8 mouse cellular contexts compared by ENCODE assay signal in the genomic region with DNA sequence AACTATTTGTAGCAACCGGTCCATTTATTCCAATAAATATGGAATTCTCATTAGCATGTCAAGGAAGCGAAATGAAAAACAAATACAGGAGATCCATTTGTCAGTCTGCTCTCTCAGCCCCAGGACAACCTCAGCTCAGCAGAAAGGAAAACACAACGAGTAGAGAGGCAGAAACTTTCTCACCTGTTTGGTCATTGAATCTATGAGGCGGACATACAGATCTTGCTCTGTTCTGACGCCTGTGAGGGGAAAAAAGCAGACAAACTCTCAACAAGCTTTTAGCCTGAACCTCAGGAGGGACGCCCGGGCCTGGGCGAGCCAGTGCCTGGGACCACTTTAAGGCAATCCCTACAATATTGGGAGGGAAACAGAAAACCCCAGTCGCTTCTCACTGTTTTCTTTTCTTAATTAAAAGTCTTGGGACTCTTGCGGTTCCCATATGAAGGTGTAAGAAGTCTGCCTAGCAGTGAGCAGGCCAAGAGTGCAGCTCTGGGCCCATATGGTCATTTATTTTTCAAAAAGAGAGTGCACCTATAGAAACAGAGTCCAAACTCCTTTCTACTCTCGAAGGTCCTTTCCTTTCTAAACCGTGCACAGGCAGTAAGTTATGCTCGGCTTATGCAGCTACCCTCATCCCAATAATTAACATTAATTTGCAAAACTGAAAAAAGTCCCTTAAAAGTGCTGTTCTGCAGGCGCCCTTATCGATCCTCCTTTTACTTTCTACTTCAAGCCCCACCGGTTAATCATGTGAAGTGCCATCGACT. TPM values are rescaled to one million over a fixed set of nuclear protein-coding genes. Genes with fewer than 3 reads are reported as not detected.
A peak's percentile ranks its signal among the peaks of the same experiment; 100 is the strongest.
DNase-seq lines count a peak whose midpoint lies in the region; ATAC-seq lines count a peak whose summit lies in the region.

No protein-coding gene starts in this region.

- H3K27me3 ChIP-seq in hindbrain, embryonic 12.5 days, result peaks cover 28% of the 10 kb centered on the region
- peaks cover 7% of the 10 kb centered on the region; the same call in 1 of the 2 replicates for H3K27me3 ChIP-seq in midbrain, embryonic 14.5 days (ENCODE audit: control insufficient read depth, insufficient read depth, low read length)

- peaks cover 6% of the 10 kb centered on the region for H3K4me1 ChIP-seq in brown adipose tissue, adult 24 weeks (ENCODE audit: control insufficient read depth, insufficient read depth, insufficient read length, low read length)
- H3K4me1 ChIP-seq in hindbrain, embryonic 12.5 days, result peaks cover 46% of the 10 kb centered on the region
- peaks cover 16% of the 10 kb centered on the region for H3K4me1 ChIP-seq in midbrain, embryonic 14.5 days (ENCODE audit: control insufficient read depth, insufficient read depth, low read length)

- DNase-seq in heart, adult 11 months, result peak; percentile 86
- no peak for DNase-seq in heart, adult 8-10 months (ENCODE audit: low spot score)
- peak; percentile 51 for DNase-seq in midbrain, embryonic 14.5 days
- no peak for DNase-seq in adrenal gland, postnatal 10 days
- DNase-seq in spleen, postnatal 14 days (ENCODE audit: low spot score in 2 of 2), result no peak
- no peak for DNase-seq in testis, postnatal 14 days (ENCODE audit: low spot score)

- H3K4me2 ChIP-seq in hindbrain, embryonic 12.5 days (replicated peaks), result peak overlapping the region; percentile 89
- peak overlapping the region; percentile 84 for H3K4me2 ChIP-seq in midbrain, embryonic 14.5 days (ENCODE audit: low read length)

- H3K27ac ChIP-seq in brown adipose tissue, adult 24 weeks (replicated peaks; ENCODE audit: low read depth, low read length), result peak overlapping the region; percentile 91
- H3K27ac ChIP-seq in hindbrain, embryonic 12.5 days, result peak overlapping the region; percentile 99
- peak overlapping the region; percentile 98 for H3K27ac ChIP-seq in midbrain, embryonic 14.5 days (replicated peaks; ENCODE audit: low read depth, low read length)

- no peaks in the 10 kb centered on the region for H3K9me3 ChIP-seq in hindbrain, embryonic 12.5 days (replicated peaks)
- no peaks in the 10 kb centered on the region for H3K9me3 ChIP-seq in midbrain, embryonic 14.5 days (ENCODE audit: control insufficient read depth, low read length)

- H3K9ac ChIP-seq in hindbrain, embryonic 12.5 days, result peak overlapping the region; percentile 97
- H3K9ac ChIP-seq in midbrain, embryonic 14.5 days (replicated peaks; ENCODE audit: low read length), result peak overlapping the region; percentile 93

- no peak for ATAC-seq in hindbrain, embryonic 12.5 days (ENCODE audit: low FRiP score)
- ATAC-seq in midbrain, embryonic 14.5 days (ENCODE audit: low FRiP score, low TSS enrichment), result no peak

- peak overlapping the region; percentile 99 for H3K4me3 ChIP-seq in brown adipose tissue, adult 24 weeks (ENCODE audit: insufficient read depth, low read depth, low read length)
- peak overlapping the region; percentile 91 for H3K4me3 ChIP-seq in hindbrain, embryonic 12.5 days
- H3K4me3 ChIP-seq in midbrain, embryonic 14.5 days (replicated peaks; ENCODE audit: low read depth, low read length), result peak overlapping the region; percentile 66

- WGBS in hindbrain, embryonic 12.5 days, result 2% methylated on average over 17 of the region's 17 CpGs
- WGBS in midbrain, embryonic 14.5 days, result 1% methylated on average over 17 of the region's 17 CpGs

- H3K36me3 ChIP-seq in hindbrain, embryonic 12.5 days, result 0 out of 2 replicates have a peak, but pooled peaks cover 5% of the 10 kb centered on the region
- 0 out of 2 replicates have a peak, but pooled peaks cover 3% of the 10 kb centered on the region for H3K36me3 ChIP-seq in midbrain, embryonic 14.5 days (ENCODE audit: control insufficient read depth, insufficient read depth, low read length)

RNA-seq across cellular contexts. Expression of a gene that starts 1.9 kb away (rescaled TPM):
- 1 to 10 TPM; 5.0 to 9.3 (median 7.6) TPM for total RNA-seq in heart, adult 8-10 months (2022)
- 28.5 and 35.3 TPM in 2 replicates for polyA plus RNA-seq in brown adipose tissue, adult 24 weeks (2012; ENCODE audit: insufficient read depth, insufficient read length, missing spikeins)
- polyA plus RNA-seq in hindbrain, embryonic 12.5 days (2016; fragmentation: Nextera tagmentation; extraction: Ambion mirVana), result 23.0 and 23.4 TPM in 2 replicates
- polyA plus RNA-seq in midbrain, embryonic 14.5 days (2014; fragmentation: Nextera tagmentation; extraction: Ambion mirVana), result 34.0 and 43.4 TPM in 2 replicates
- total RNA-seq in adrenal gland, postnatal 10 days (2021), result 10 to 100 TPM; 11.7 to 22.6 TPM

Comparison
In these comparisons a context has a peak if more than half of its experiments do, and no peak if none do; other contexts are left out.
1. DNase-seq: peak in heart, adult 11 months (single experiment) and midbrain, embryonic 14.5 days (single experiment); none in heart, adult 8-10 months (single experiment), adrenal gland, postnatal 10 days (single experiment), spleen, postnatal 14 days (0 of 2) and testis, postnatal 14 days (single experiment).
2. Peak in every context shown above with its lines, with median percentiles within 50 percentile points of each other: H3K27ac ChIP-seq and H3K4me3 ChIP-seq.